In genomic region chr5:146471821-146472220, GRCm38 (mm10) we compare ENCODE assay signal across 17 mouse cellular contexts. TPM values are rescaled to one million over a fixed set of nuclear protein-coding genes. Genes with fewer than 3 reads are reported as not detected.
DNase-seq lines count a peak whose midpoint lies in the region; ATAC-seq lines count a peak whose summit lies in the region.
"Had no signal": no experiment of that assay in that cellular context is flagged by ENCODE, and none has a peak within 500 bp of the region (broad histone marks: within the 10 kb centered on the region; RNA-seq: fewer than 3 reads in every experiment).

No protein-coding gene starts in this region.

- ATAC-seq in frontal cortex, adult (ENCODE audit: low TSS enrichment), result peak; percentile 56
- ATAC-seq in megakaryocyte-erythroid progenitor cell, adult 5-6 weeks (replicated peaks; ENCODE audit: low FRiP score, low TSS enrichment, poor library complexity, severe bottlenecking), result no peak
- ATAC-seq: forebrain, embryonic 16.5 days; intestine, embryonic 16.5 days had no signal

- DNase-seq in frontal cortex, postnatal 25 days (ENCODE audit: low spot score in 2 of 2), result no peak
- DNase-seq in adrenal gland, adult 18-20 months (ENCODE audit: low spot score in 2 of 2), result peak; percentile 20 to 25
- DNase-seq in adrenal gland, postnatal 14 days, result peak; percentile 74
- no peak for DNase-seq in gastrocnemius, postnatal 10 days
- DNase-seq: cerebellum, adult 11 months; cerebellum, adult 8-10 months; cerebellum, postnatal 14 days; embryo, embryonic 11 days; gastrocnemius, postnatal 14 days; heart, postnatal 36 days had no signal

RNA-seq across cellular contexts. Expression of gene Gm6408, which starts 9.9 kb away (rescaled TPM):
- not detected for total RNA-seq in adrenal gland, adult 18-20 months (2021)
- total RNA-seq in adrenal gland, postnatal 14 days (2021), result not detected in 2 replicates
- total RNA-seq in megakaryocyte-erythroid progenitor cell, adult 5-6 weeks (2014; fragmentation: Nextera tagmentation), result not detected in 2 replicates
- not detected in 2 replicates for total RNA-seq in megakaryocyte-erythroid progenitor cell, adult 5-6 weeks (2017)
- total RNA-seq in gastrocnemius, postnatal 10 days (2021), result not detected
- total RNA-seq: common myeloid progenitor, adult 5-6 weeks; ES-E14; gastrocnemius, postnatal 14 days; granulocyte monocyte progenitor cell, adult 5-6 weeks; heart, postnatal 36 days had no signal

RNA-seq across cellular contexts. Expression of gene Gm6370, which starts 19.3 kb away (rescaled TPM):
- total RNA-seq in adrenal gland, adult 18-20 months (2021), result not detected
- not detected in 2 replicates for total RNA-seq in adrenal gland, postnatal 14 days (2021)
- not detected in 2 replicates for total RNA-seq in megakaryocyte-erythroid progenitor cell, adult 5-6 weeks (2014; fragmentation: Nextera tagmentation)
- not detected in 2 replicates for total RNA-seq in megakaryocyte-erythroid progenitor cell, adult 5-6 weeks (2017)
- not detected for total RNA-seq in gastrocnemius, postnatal 10 days (2021)
- total RNA-seq: common myeloid progenitor, adult 5-6 weeks; ES-E14; gastrocnemius, postnatal 14 days; granulocyte monocyte progenitor cell, adult 5-6 weeks; heart, postnatal 36 days had no signal

RNA-seq across cellular contexts. Expression of gene 4930449I24Rik, which starts 30.4 kb away (rescaled TPM):
- total RNA-seq in adrenal gland, adult 18-20 months (2021), result not detected
- total RNA-seq in adrenal gland, postnatal 14 days (2021), result not detected in 2 replicates
- not detected in 2 replicates for total RNA-seq in megakaryocyte-erythroid progenitor cell, adult 5-6 weeks (2014; fragmentation: Nextera tagmentation)
- total RNA-seq in megakaryocyte-erythroid progenitor cell, adult 5-6 weeks (2017), result not detected in 2 replicates
- not detected for total RNA-seq in gastrocnemius, postnatal 10 days (2021)
- total RNA-seq: common myeloid progenitor, adult 5-6 weeks; ES-E14; gastrocnemius, postnatal 14 days; granulocyte monocyte progenitor cell, adult 5-6 weeks; heart, postnatal 36 days had no signal

RNA-seq across cellular contexts. Expression of gene Gm3402, which starts 42.1 kb away (rescaled TPM):
- total RNA-seq in adrenal gland, adult 18-20 months (2021), result not detected
- not detected in 2 replicates for total RNA-seq in adrenal gland, postnatal 14 days (2021)
- not detected in 2 replicates for total RNA-seq in megakaryocyte-erythroid progenitor cell, adult 5-6 weeks (2014; fragmentation: Nextera tagmentation)
- total RNA-seq in megakaryocyte-erythroid progenitor cell, adult 5-6 weeks (2017), result not detected in 2 replicates
- total RNA-seq in gastrocnemius, postnatal 10 days (2021), result not detected
- total RNA-seq: common myeloid progenitor, adult 5-6 weeks; ES-E14; gastrocnemius, postnatal 14 days; granulocyte monocyte progenitor cell, adult 5-6 weeks; heart, postnatal 36 days had no signal

RNA-seq across cellular contexts. Expression of gene Gm3404, which starts 53.8 kb away (rescaled TPM):
- not detected for total RNA-seq in adrenal gland, adult 18-20 months (2021)
- not detected in 2 replicates for total RNA-seq in adrenal gland, postnatal 14 days (2021)
- total RNA-seq in megakaryocyte-erythroid progenitor cell, adult 5-6 weeks (2014; fragmentation: Nextera tagmentation), result not detected in 2 replicates
- total RNA-seq in megakaryocyte-erythroid progenitor cell, adult 5-6 weeks (2017), result not detected in 2 replicates
- total RNA-seq in gastrocnemius, postnatal 10 days (2021), result not detected
- total RNA-seq: common myeloid progenitor, adult 5-6 weeks; ES-E14; gastrocnemius, postnatal 14 days; granulocyte monocyte progenitor cell, adult 5-6 weeks; heart, postnatal 36 days had no signal

Comparison
In these comparisons a context has a peak if more than half of its experiments do, and no peak if none do; other contexts are left out.
1. DNase-seq: peak in adrenal gland, adult 18-20 months (2 of 2) and adrenal gland, postnatal 14 days (single experiment); none in frontal cortex, postnatal 25 days (0 of 2) and gastrocnemius, postnatal 10 days (single experiment).